Comparison of ENCODE assay signal across 8 mouse cellular contexts in the genomic region with DNA sequence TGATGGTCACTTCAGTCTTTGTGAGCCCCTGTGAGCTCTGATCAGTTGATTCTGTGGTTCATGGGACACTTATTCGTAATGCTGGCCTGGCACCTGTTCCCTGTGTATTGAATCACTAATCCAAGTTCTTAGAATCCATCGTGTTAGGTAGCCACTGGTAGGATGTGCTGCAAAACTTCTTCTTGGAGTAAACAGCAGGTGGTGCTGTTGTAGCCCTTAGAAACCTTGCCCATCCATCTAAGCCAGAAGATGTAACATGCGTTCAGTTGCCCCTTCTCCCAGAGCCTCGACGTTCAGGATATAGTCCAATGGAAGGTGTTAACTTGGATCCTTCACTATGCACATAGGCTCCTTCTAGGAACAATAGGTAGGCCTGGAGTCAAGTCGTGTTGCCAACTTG. TPM values are rescaled to one million over a fixed set of nuclear protein-coding genes. Genes with fewer than 3 reads are reported as not detected.
A peak's percentile ranks its signal among the peaks of the same experiment; 100 is the strongest.
DNase-seq lines count a peak whose midpoint lies in the region; ATAC-seq and TF ChIP-seq lines count a peak whose summit lies in the region.

No protein-coding gene starts in this region.

- H3K4me2 ChIP-seq in lung, postnatal 0 days (replicated peaks; ENCODE audit: low read depth, low read length): no peak overlapping the region
- no peak overlapping the region for H3K4me2 ChIP-seq in hindbrain, postnatal 0 days (ENCODE audit: low read depth, low read length)
- no peak overlapping the region; the same call in 1 of the 2 replicates for H3K4me2 ChIP-seq in stomach, postnatal 0 days (replicated peaks; ENCODE audit: low read depth)

- H3K27me3 ChIP-seq in lung, postnatal 0 days (replicated peaks; ENCODE audit: insufficient read depth, low read length): no peaks in the 10 kb centered on the region
- H3K27me3 ChIP-seq in hindbrain, postnatal 0 days (ENCODE audit: insufficient read depth, low read length): no peaks in the 10 kb centered on the region
- H3K27me3 ChIP-seq in stomach, postnatal 0 days (ENCODE audit: control insufficient read depth, insufficient read depth, low read length): no peaks in the 10 kb centered on the region

- no peak for TF ChIP-seq EP300 in lung, postnatal 0 days (IDR thresholded peaks at IDR 0.05)
- TF ChIP-seq EP300 in stomach, postnatal 0 days (optimal IDR thresholded peaks at IDR 0.05): no peak

- H3K27ac ChIP-seq in lung, postnatal 0 days (ENCODE audit: low read length): no peak overlapping the region
- no peak overlapping the region for H3K27ac ChIP-seq in hindbrain, postnatal 0 days
- no peak overlapping the region for H3K27ac ChIP-seq in stomach, postnatal 0 days (replicated peaks)

- ATAC-seq in CD4-positive, CD25-positive, alpha-beta regulatory T cell, adult 4 months: no peak
- no peak for ATAC-seq in lung, postnatal 0 days
- ATAC-seq in hindbrain, postnatal 0 days: no peak
- no peak for ATAC-seq in stomach, postnatal 0 days (ENCODE audit: low FRiP score, low TSS enrichment)

- H3K36me3 ChIP-seq in lung, postnatal 0 days (ENCODE audit: insufficient read depth, low read length): peaks cover 6% of the 10 kb centered on the region; the same call in 1 of the 2 replicates
- H3K36me3 ChIP-seq in hindbrain, postnatal 0 days (ENCODE audit: insufficient read depth, low read length): peaks cover 4% of the 10 kb centered on the region; the same call in 1 of the 2 replicates
- H3K36me3 ChIP-seq in stomach, postnatal 0 days (ENCODE audit: control insufficient read depth, insufficient read depth, low read length): peaks cover 4% of the 10 kb centered on the region

- DNase-seq in CD4-positive, CD25-positive, alpha-beta regulatory T cell, adult 2 months (ENCODE audit: low read depth, low spot score): peak; percentile 78
- peak; percentile 48 for DNase-seq in lung, postnatal 0 days (ENCODE audit: low spot score)
- no peak for DNase-seq in lung, postnatal 10 days
- peak; percentile 19 for DNase-seq in hindbrain, postnatal 0 days (ENCODE audit: low spot score)
- no peak for DNase-seq in stomach, postnatal 0 days (ENCODE audit: low spot score)
- DNase-seq in right cerebral cortex, postnatal 10 days (ENCODE audit: low spot score in 2 of 2): no peak
- no peak for DNase-seq in adrenal gland, adult 2 months

- no peaks in the 10 kb centered on the region for H3K9me3 ChIP-seq in lung, postnatal 0 days (ENCODE audit: low read length)
- no peaks in the 10 kb centered on the region for H3K9me3 ChIP-seq in hindbrain, postnatal 0 days (ENCODE audit: low read length)
- H3K9me3 ChIP-seq in stomach, postnatal 0 days (ENCODE audit: control insufficient read depth, low read length): no peaks in the 10 kb centered on the region

- H3K4me3 ChIP-seq in lung, postnatal 0 days (ENCODE audit: low read depth, low read length): no peak overlapping the region
- no peak overlapping the region for H3K4me3 ChIP-seq in hindbrain, postnatal 0 days (ENCODE audit: low read length)
- no peak overlapping the region for H3K4me3 ChIP-seq in stomach, postnatal 0 days (ENCODE audit: low read depth, low read length)

- 70% methylated on average over 6 of the region's 6 CpGs for WGBS in lung, postnatal 0 days
- 88% methylated on average over 6 of the region's 6 CpGs for WGBS in hindbrain, postnatal 0 days
- 68% methylated on average over 6 of the region's 6 CpGs for WGBS in stomach, postnatal 0 days

- H3K4me1 ChIP-seq in lung, postnatal 0 days (ENCODE audit: insufficient read depth, low read depth, low read length): peaks cover 7% of the 10 kb centered on the region; the same call in 1 of the 2 replicates
- H3K4me1 ChIP-seq in hindbrain, postnatal 0 days (ENCODE audit: insufficient read depth, low read length): peaks cover 5% of the 10 kb centered on the region; the same call in 1 of the 2 replicates
- no peaks in the 10 kb centered on the region for H3K4me1 ChIP-seq in stomach, postnatal 0 days (replicated peaks; ENCODE audit: control insufficient read depth, insufficient read depth)

- H3K9ac ChIP-seq in lung, postnatal 0 days (replicated peaks; ENCODE audit: low read depth): no peak overlapping the region
- no peak overlapping the region for H3K9ac ChIP-seq in hindbrain, postnatal 0 days (replicated peaks; ENCODE audit: low read length)
- no peak overlapping the region for H3K9ac ChIP-seq in stomach, postnatal 0 days (ENCODE audit: low read length)

- TF ChIP-seq CTCF in lung, postnatal 0 days (IDR thresholded peaks at IDR 0.05): peak; percentile 75
- TF ChIP-seq CTCF in hindbrain, postnatal 0 days (IDR thresholded peaks at IDR 0.05; ENCODE audit: low read depth): peak; percentile 60
- TF ChIP-seq CTCF in stomach, postnatal 0 days (IDR thresholded peaks at IDR 0.05; ENCODE audit: low read depth): peak; percentile 76

RNA-seq across cellular contexts. Expression of a gene that starts 2.2 kb away (rescaled TPM):
- 10 to 100 TPM; 47.8 to 49.0 TPM for polyA plus RNA-seq in CD4-positive, CD25-positive, alpha-beta regulatory T cell, adult 4 months (2017; shearing (Covaris generic))
- 26.9 and 28.2 TPM in 2 replicates for polyA plus RNA-seq in lung, postnatal 0 days (2015; fragmentation: Nextera tagmentation; extraction: Ambion mirVana)
- total RNA-seq in hindbrain, postnatal 0 days (2014; rRNA removed): 30.5 and 33.5 TPM in 2 replicates
- 33.3 and 35.9 TPM in 2 replicates for polyA plus RNA-seq in hindbrain, postnatal 0 days (2015; fragmentation: Nextera tagmentation; extraction: Ambion mirVana)
- polyA plus RNA-seq in stomach, postnatal 0 days (2015; fragmentation: Nextera tagmentation; extraction: Ambion mirVana): 20.9 and 21.1 TPM in 2 replicates
- total RNA-seq in adrenal gland, adult 2 months (2021): 10 to 100 TPM; 26.5 to 33.1 TPM
- polyA plus RNA-seq in adrenal gland, adult 2 months (2012; rRNA removed): 1.6 and 1.7 TPM in 2 replicates

RNA-seq across cellular contexts. Expression of a gene that starts 27.8 kb away (rescaled TPM):
- under 1 TPM; 0.19 to 0.86 TPM for polyA plus RNA-seq in CD4-positive, CD25-positive, alpha-beta regulatory T cell, adult 4 months (2017; shearing (Covaris generic))
- polyA plus RNA-seq in lung, postnatal 0 days (2015; fragmentation: Nextera tagmentation; extraction: Ambion mirVana): 4.6 and 4.8 TPM in 2 replicates
- 3.3 and 5.3 TPM in 2 replicates for total RNA-seq in hindbrain, postnatal 0 days (2014; rRNA removed)
- 0.65 and 2.0 TPM in 2 replicates for polyA plus RNA-seq in hindbrain, postnatal 0 days (2015; fragmentation: Nextera tagmentation; extraction: Ambion mirVana)
- polyA plus RNA-seq in stomach, postnatal 0 days (2015; fragmentation: Nextera tagmentation; extraction: Ambion mirVana): 4.3 and 6.3 TPM in 2 replicates
- under 1 TPM; 0.28 to 0.29 TPM for total RNA-seq in adrenal gland, adult 2 months (2021)
- polyA plus RNA-seq in adrenal gland, adult 2 months (2012; rRNA removed): 0.22 and 0.38 TPM in 2 replicates

Comparison
In these comparisons a context has a peak if more than half of its experiments do, and no peak if none do; other contexts are left out.
1. DNase-seq: peak in CD4-positive, CD25-positive, alpha-beta regulatory T cell, adult 2 months (single experiment), lung, postnatal 0 days (single experiment) and hindbrain, postnatal 0 days (single experiment); none in lung, postnatal 10 days (single experiment), stomach, postnatal 0 days (single experiment), right cerebral cortex, postnatal 10 days (0 of 2) and adrenal gland, adult 2 months (single experiment).
2. Peak in every context shown above with its lines, with median percentiles within 50 percentile points of each other: CTCF ChIP-seq.